Mouse (Mus musculus) megakaryocyte, embryonic 14.5 days (primary cell): ENCODE data around the gene Rnf225.

Source experiments
- FLI1 ChIP-seq: IDR thresholded peaks from 2 replicates; pipeline ENCODE4 v1.6.1; 2012; ENCODE audit warnings: low read length, inconsistent platforms, mixed read lengths
- GATA1 ChIP-seq: IDR thresholded peaks from 3 replicates; pipeline ENCODE4 v1.6.1; 2012; ENCODE audit warnings: mixed read lengths, low read length, inconsistent platforms, borderline replicate concordance

GRCm38 (mm10) chr7:12897655-12898410 is 29.4 kb upstream of the Rnf225 start, which contains the start of gene Zscan22:
- TF ChIP-seq FLI1 (no peak), GATA1 (no peak)
